Mouse (Mus musculus): ENCODE data around the gene Anapc2.

DNA sequence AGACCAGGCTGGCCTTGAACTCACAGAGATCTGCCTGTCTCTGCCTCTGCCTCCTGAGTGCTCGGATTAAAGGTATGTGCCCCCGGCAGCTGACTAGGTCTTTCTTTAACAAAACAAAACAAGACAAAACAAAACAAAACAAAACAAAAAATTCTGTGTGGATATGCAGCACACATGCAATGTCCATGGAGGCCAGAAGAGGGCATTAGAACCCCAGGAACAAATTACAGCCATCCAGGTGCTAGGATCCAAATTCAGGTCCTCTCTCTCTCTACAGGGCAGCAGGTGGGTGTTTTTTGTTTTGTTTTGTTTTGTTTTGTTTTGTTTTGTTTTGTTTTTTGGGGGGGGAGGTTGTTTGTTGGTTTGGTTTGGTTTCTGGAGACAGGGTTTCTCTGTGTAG lies 13.4 kb upstream of the Anapc2 start:
- TF ChIP-seq CTCF (IDR thresholded peaks at IDR 0.05; ENCODE audit: low read depth, low read length) (peak; percentile 23), POLR2A (IDR thresholded peaks at IDR 0.05; ENCODE audit: insufficient read depth, low read length) (no peak)
